Mouse (Mus musculus): ENCODE data around the gene Usp19.

Gene Usp19

GRCm38 (mm10) chr9:108469430-108469829, 21.0 kb upstream of the Usp19 start:
- no peak for DNase-seq (ENCODE audit: low spot score)

GRCm38 (mm10) chr9:108469845-108470244, 20.6 kb upstream of the Usp19 start:
- no peak for DNase-seq (ENCODE audit: low spot score)

GRCm38 (mm10) chr9:108474528-108474927, 15.9 kb upstream of the Usp19 start:
- DNase-seq (ENCODE audit: low spot score): no peak

- peak; percentile 91 for DNase-seq (ENCODE audit: low spot score)
Observed at GRCm38 (mm10) chr9:108478638-108479156, 11.7 kb upstream of the Usp19 start.

GRCm38 (mm10) chr9:108479241-108479640, 11.2 kb upstream of the Usp19 start:
- no peak for DNase-seq (ENCODE audit: low spot score)

- DNase-seq (ENCODE audit: low spot score): no peak
Observed at GRCm38 (mm10) chr9:108479721-108480351, 10.6 kb upstream of the Usp19 start, which contains the start of gene Lamb2. Gene Lamb2, plus strand, starts transcription at chr9:108479736.

GRCm38 (mm10) chr9:108480813-108481519, 9.4 kb upstream of the Usp19 start:
- DNase-seq (ENCODE audit: low spot score): no peak

GRCm38 (mm10) chr9:108481520-108482210, 8.7 kb upstream of the Usp19 start:
- no peak for DNase-seq (ENCODE audit: low spot score)

GRCm38 (mm10) chr9:108483051-108483790, 7.2 kb upstream of the Usp19 start:
- no peak for DNase-seq (ENCODE audit: low spot score)

GRCm38 (mm10) chr9:108484021-108484420, 6.4 kb upstream of the Usp19 start:
- DNase-seq (ENCODE audit: low spot score): no peak

GRCm38 (mm10) chr9:108485301-108485875, 5.0 kb upstream of the Usp19 start:
- DNase-seq (ENCODE audit: low spot score): no peak

GRCm38 (mm10) chr9:108486973-108487530, 3.4 kb upstream of the Usp19 start:
- DNase-seq (ENCODE audit: low spot score): no peak

- DNase-seq (ENCODE audit: low spot score): no peak
Observed at GRCm38 (mm10) chr9:108488403-108488802, 2.0 kb upstream of the Usp19 start.

GRCm38 (mm10) chr9:108489215-108489614, 1.2 kb upstream of the Usp19 start:
- DNase-seq (ENCODE audit: low spot score): no peak

GRCm38 (mm10) chr9:108489702-108490558, 472 bp upstream of the Usp19 start:
- peak; percentile 67 for DNase-seq (ENCODE audit: low spot score)

GRCm38 (mm10) chr9:108491286-108491580, 831 bp downstream of the Usp19 start:
- no peak for DNase-seq (ENCODE audit: low spot score)

GRCm38 (mm10) chr9:108492043-108492750, 1.8 kb downstream of the Usp19 start:
- peak; percentile 65 for DNase-seq (ENCODE audit: low spot score)

GRCm38 (mm10) chr9:108493246-108493645, 2.8 kb downstream of the Usp19 start:
- DNase-seq (ENCODE audit: low spot score): no peak

- DNase-seq (ENCODE audit: low spot score): no peak
Observed at GRCm38 (mm10) chr9:108494146-108494825, 3.9 kb downstream of the Usp19 start.

All from testis, postnatal 10 days (tissue).